Mouse (Mus musculus): ENCODE measurements around the gene Patj. TPM values are rescaled to one million over a fixed set of nuclear protein-coding genes. Genes with fewer than 3 reads are reported as not detected.

Patj gene
- 7.1 and 9.0 TPM in 2 replicates for polyA plus RNA-seq (2012; rRNA removed)

- TF ChIP-seq CTCF (IDR thresholded peaks at IDR 0.05; ENCODE audit: borderline replicate concordance, extremely low read depth, insufficient read depth, insufficient read length) (no peak), POLR2A (IDR thresholded peaks at IDR 0.05; ENCODE audit: borderline replicate concordance, extremely low read depth, insufficient read depth, insufficient read length, poor library complexity, severe bottlenecking) (peak; percentile 88)
- DNase-seq (ENCODE audit: low read depth) = peak; percentile 79
Measured at GRCm38 (mm10) chr4:98395690-98396437, at the start of gene Patj. Patj (plus strand) TSS chr4:98395785.

- no peak for DNase-seq (ENCODE audit: low read depth)
- TF ChIP-seq CTCF (IDR thresholded peaks at IDR 0.05; ENCODE audit: borderline replicate concordance, extremely low read depth, insufficient read depth, insufficient read length) = no peak
Measured at GRCm38 (mm10) chr4:98348580-98348979, 47.0 kb upstream of the Patj start.

- TF ChIP-seq POLR2A (IDR thresholded peaks at IDR 0.05; ENCODE audit: borderline replicate concordance, extremely low read depth, insufficient read depth, insufficient read length, poor library complexity, severe bottlenecking) (no peak), CTCF (IDR thresholded peaks at IDR 0.05; ENCODE audit: borderline replicate concordance, extremely low read depth, insufficient read depth, insufficient read length) (no peak)
- DNase-seq (ENCODE audit: low read depth) = no peak
Measured at GRCm38 (mm10) chr4:98358034-98358809, 37.4 kb upstream of the Patj start.

GRCm38 (mm10) chr4:98375401-98375800, 20.2 kb upstream of the Patj start:
- no peak for DNase-seq (ENCODE audit: low read depth)
- no peak for TF ChIP-seq POLR2A (IDR thresholded peaks at IDR 0.05; ENCODE audit: borderline replicate concordance, extremely low read depth, insufficient read depth, insufficient read length, poor library complexity, severe bottlenecking)
- TF ChIP-seq CTCF (IDR thresholded peaks at IDR 0.05; ENCODE audit: borderline replicate concordance, extremely low read depth, insufficient read depth, insufficient read length) = peak; percentile 22; the same call in 1 of the 2 replicates

GRCm38 (mm10) chr4:98376943-98377342, 18.6 kb upstream of the Patj start:
- no peak for DNase-seq (ENCODE audit: low read depth)
- TF ChIP-seq POLR2A (IDR thresholded peaks at IDR 0.05; ENCODE audit: borderline replicate concordance, extremely low read depth, insufficient read depth, insufficient read length, poor library complexity, severe bottlenecking) (no peak), CTCF (IDR thresholded peaks at IDR 0.05; ENCODE audit: borderline replicate concordance, extremely low read depth, insufficient read depth, insufficient read length) (no peak)

GRCm38 (mm10) chr4:98382716-98383424, 12.7 kb upstream of the Patj start, which contains the start of gene Tm2d1:
Tm2d1 (minus strand) TSS chr4:98383306.
- TF ChIP-seq CTCF (IDR thresholded peaks at IDR 0.05; ENCODE audit: borderline replicate concordance, extremely low read depth, insufficient read depth, insufficient read length) (no peak), POLR2A (IDR thresholded peaks at IDR 0.05; ENCODE audit: borderline replicate concordance, extremely low read depth, insufficient read depth, insufficient read length, poor library complexity, severe bottlenecking) (peak; percentile 100)
- peak; percentile 93 for DNase-seq (ENCODE audit: low read depth)

GRCm38 (mm10) chr4:98385036-98385435, 10.5 kb upstream of the Patj start:
- TF ChIP-seq CTCF (IDR thresholded peaks at IDR 0.05; ENCODE audit: borderline replicate concordance, extremely low read depth, insufficient read depth, insufficient read length) = no peak
- no peak for TF ChIP-seq POLR2A (IDR thresholded peaks at IDR 0.05; ENCODE audit: borderline replicate concordance, extremely low read depth, insufficient read depth, insufficient read length, poor library complexity, severe bottlenecking)
- DNase-seq (ENCODE audit: low read depth) = no peak

GRCm38 (mm10) chr4:98395346-98395689, 267 bp upstream of the Patj start:
- no peak for TF ChIP-seq CTCF (IDR thresholded peaks at IDR 0.05; ENCODE audit: borderline replicate concordance, extremely low read depth, insufficient read depth, insufficient read length)
- TF ChIP-seq POLR2A (IDR thresholded peaks at IDR 0.05; ENCODE audit: borderline replicate concordance, extremely low read depth, insufficient read depth, insufficient read length, poor library complexity, severe bottlenecking) = no peak
- DNase-seq (ENCODE audit: low read depth) = peak; percentile 70

GRCm38 (mm10) chr4:98400926-98401583, 5.5 kb downstream of the Patj start:
- TF ChIP-seq CTCF (IDR thresholded peaks at IDR 0.05; ENCODE audit: borderline replicate concordance, extremely low read depth, insufficient read depth, insufficient read length) (no peak), POLR2A (IDR thresholded peaks at IDR 0.05; ENCODE audit: borderline replicate concordance, extremely low read depth, insufficient read depth, insufficient read length, poor library complexity, severe bottlenecking) (no peak)
- DNase-seq (ENCODE audit: low read depth) = no peak

- TF ChIP-seq CTCF (IDR thresholded peaks at IDR 0.05; ENCODE audit: borderline replicate concordance, extremely low read depth, insufficient read depth, insufficient read length) (no peak), POLR2A (IDR thresholded peaks at IDR 0.05; ENCODE audit: borderline replicate concordance, extremely low read depth, insufficient read depth, insufficient read length, poor library complexity, severe bottlenecking) (no peak)
- DNase-seq (ENCODE audit: low read depth) = no peak
Measured at GRCm38 (mm10) chr4:98401584-98401962, 6.0 kb downstream of the Patj start.

GRCm38 (mm10) chr4:98403492-98403891, 7.9 kb downstream of the Patj start:
- DNase-seq (ENCODE audit: low read depth) = no peak
- TF ChIP-seq CTCF (IDR thresholded peaks at IDR 0.05; ENCODE audit: borderline replicate concordance, extremely low read depth, insufficient read depth, insufficient read length) = no peak
- TF ChIP-seq POLR2A (IDR thresholded peaks at IDR 0.05; ENCODE audit: borderline replicate concordance, extremely low read depth, insufficient read depth, insufficient read length, poor library complexity, severe bottlenecking) = no peak

Data from brain, embryonic 14.5 days (tissue).